22 mouse cellular contexts compared by ENCODE assay signal in genomic region chrX:8247680-8248079, GRCm38 (mm10). TPM values are rescaled to one million over a fixed set of nuclear protein-coding genes. Genes with fewer than 3 reads are reported as not detected.
DNase-seq lines count a peak whose midpoint lies in the region; ATAC-seq and TF ChIP-seq lines count a peak whose summit lies in the region.
"Had no signal": no experiment of that assay in that cellular context is flagged by ENCODE, and none has a peak within 500 bp of the region (broad histone marks: within the 10 kb centered on the region; RNA-seq: fewer than 3 reads in every experiment).

No protein-coding gene starts in this region.

- H3K4me3 ChIP-seq in gastrocnemius, adult 2 months, result no peak overlapping the region
- H3K4me3 ChIP-seq in lung, embryonic 14.5 days (ENCODE audit: low read depth, low read length), result no peak overlapping the region
- H3K4me3 ChIP-seq: embryonic facial prominence, embryonic 10.5 days; hindbrain, embryonic 15.5 days; limb, embryonic 15.5 days; neural tube, embryonic 15.5 days had no signal

- H3K4me2 ChIP-seq in lung, embryonic 14.5 days, result no peak overlapping the region
- H3K4me2 ChIP-seq: hindbrain, embryonic 15.5 days; limb, embryonic 15.5 days; neural tube, embryonic 15.5 days had no signal

- H3K27ac ChIP-seq in gastrocnemius, adult 2 months, result no peak overlapping the region
- no peak overlapping the region for H3K27ac ChIP-seq in lung, embryonic 14.5 days (ENCODE audit: low read depth)
- H3K27ac ChIP-seq: embryonic facial prominence, embryonic 10.5 days; hindbrain, embryonic 15.5 days; limb, embryonic 15.5 days; neural tube, embryonic 15.5 days had no signal

- H3K4me1 ChIP-seq in lung, embryonic 14.5 days (ENCODE audit: insufficient read depth), result no peaks in the 10 kb centered on the region
- H3K4me1 ChIP-seq: embryonic facial prominence, embryonic 10.5 days had no signal

- DNase-seq in gastrocnemius, adult 2 months, result no peak
- no peak for DNase-seq in gastrocnemius, adult 8-10 months (ENCODE audit: low spot score in 2 of 2)
- peak; percentile 9 for DNase-seq in kidney, adult 9 months
- DNase-seq in kidney, postnatal 10 days, result no peak
- no peak for DNase-seq in lung, embryonic 14.5 days
- no peak for DNase-seq in lung, postnatal 14 days
- no peak for DNase-seq in cerebellum, adult 18-20 months
- DNase-seq: adrenal gland, adult 2 months; cerebellum, adult 11 months; gastrocnemius, postnatal 36 days; kidney, adult 11 months; left cerebral cortex, postnatal 4 days; lung, adult 18-20 months; lung, postnatal 4 days; thymus, adult 2 months; thymus, postnatal 4 days had no signal

- H3K9me3 ChIP-seq in lung, embryonic 14.5 days (ENCODE audit: low read depth, low read length), result no peaks in the 10 kb centered on the region
- H3K9me3 ChIP-seq: embryonic facial prominence, embryonic 10.5 days; hindbrain, embryonic 15.5 days; limb, embryonic 15.5 days; neural tube, embryonic 15.5 days had no signal

- 91% methylated on average over 2 of the region's 2 CpGs for WGBS in lung, embryonic 14.5 days

- no peaks in the 10 kb centered on the region for H3K27me3 ChIP-seq in lung, embryonic 14.5 days (ENCODE audit: insufficient read depth, low read length)
- H3K27me3 ChIP-seq: hindbrain, embryonic 15.5 days; limb, embryonic 15.5 days; neural tube, embryonic 15.5 days had no signal

- peaks cover 25% of the 10 kb centered on the region; the same call in 1 of the 2 replicates for H3K36me3 ChIP-seq in lung, embryonic 14.5 days (ENCODE audit: insufficient read depth)
- H3K36me3 ChIP-seq: hindbrain, embryonic 15.5 days had no signal

- TF ChIP-seq CTCF in gastrocnemius, adult 2 months (IDR thresholded peaks at IDR 0.05), result peak; percentile 16; the same call in 1 of the 2 replicates
- 0 out of 2 replicates have a peak, but pooled peaks have one; percentile 7 for TF ChIP-seq CTCF in lung, embryonic 14.5 days (IDR thresholded peaks at IDR 0.05; ENCODE audit: low read depth)

- intact Hi-C loops in gastrocnemius, adult 2 months (cut with DNase I), result loop anchor here (10.0 kb wide), 1 partner anchor 53 kb away; the partner anchor contains the start of gene Ebp

- no peak overlapping the region for H3K9ac ChIP-seq in lung, embryonic 14.5 days
- H3K9ac ChIP-seq: hindbrain, embryonic 15.5 days; limb, embryonic 15.5 days; neural tube, embryonic 15.5 days had no signal

- ATAC-seq in lung, embryonic 14.5 days (ENCODE audit: insufficient read depth), result no peak
- ATAC-seq: forebrain, embryonic 16.5 days; midbrain, embryonic 16.5 days had no signal

RNA-seq across cellular contexts. Expression of gene Ftsj1, which starts 4.5 kb away (rescaled TPM):
- 10 to 100 TPM; 13.9 to 16.0 TPM for total RNA-seq in gastrocnemius, adult 2 months (2021)
- total RNA-seq in gastrocnemius, adult 8-10 months (2022), result 10 to 100 TPM; 11.9 to 15.5 (median 14.0) TPM
- 52.9 and 53.7 TPM in 2 replicates for polyA plus RNA-seq in lung, embryonic 14.5 days (2014; fragmentation: Nextera tagmentation; extraction: Ambion mirVana)

RNA-seq across cellular contexts. Expression of gene Slc38a5, which starts 23.3 kb away (rescaled TPM):
- not detected for total RNA-seq in gastrocnemius, adult 2 months (2021)
- not detected for total RNA-seq in gastrocnemius, adult 8-10 months (2022)
- 92.9 and 105 TPM in 2 replicates for polyA plus RNA-seq in lung, embryonic 14.5 days (2014; fragmentation: Nextera tagmentation; extraction: Ambion mirVana)
- total RNA-seq: gastrocnemius, postnatal 36 days had no signal

RNA-seq across cellular contexts. Expression of gene Porcn, which starts 41.4 kb away (rescaled TPM):
- 1 to 10 TPM; 4.2 to 5.4 TPM for total RNA-seq in gastrocnemius, adult 2 months (2021)
- 1 to 10 TPM; 3.3 to 5.1 (median 4.2) TPM for total RNA-seq in gastrocnemius, adult 8-10 months (2022)
- 10.4 and 10.6 TPM in 2 replicates for polyA plus RNA-seq in lung, embryonic 14.5 days (2014; fragmentation: Nextera tagmentation; extraction: Ambion mirVana)

RNA-seq across cellular contexts. Expression of gene Ebp, which starts 54.4 kb away (rescaled TPM):
- 1 to 10 TPM; 9.2 to 9.3 TPM for total RNA-seq in gastrocnemius, adult 2 months (2021)
- 1 to 10 TPM; 5.4 to 8.3 (median 7.0) TPM for total RNA-seq in gastrocnemius, adult 8-10 months (2022)
- polyA plus RNA-seq in lung, embryonic 14.5 days (2014; fragmentation: Nextera tagmentation; extraction: Ambion mirVana), result 29.5 and 30.5 TPM in 2 replicates
